Mouse (Mus musculus) forebrain, postnatal 0 days (tissue): Measurements from ENCODE around the gene Gm21885. TPM values are rescaled to one million over a fixed set of nuclear protein-coding genes. Genes with fewer than 3 reads are reported as not detected.

ENCODE experiments used
- ATAC-seq: fragments of 200-750 bp; cut with Nextera tagmentation; 2 replicates; pipeline ENCODE4 v1.8.0; 2017; ENCODE audit warnings: mild to moderate bottlenecking, moderate library complexity
- DNase-seq: peaks from one replicate; pipeline ENCODE4 v3.0.0-alpha.2; 2015
- H3K27ac ChIP-seq: fragments of 300-500 bp; sonication (generic); 2 replicates; pipeline ENCODE4 v1.5.1; 2014; ENCODE audit warnings: low read depth, mild to moderate bottlenecking, antibody characterized with exemption, low read length, moderate library complexity, mixed read lengths
- H3K27me3 ChIP-seq: fragments of 300-500 bp; sonication (generic); 2 replicates; pipeline ENCODE4 v1.6.1; 2014; ENCODE audit warnings: mild to moderate bottlenecking, low read length, mixed read lengths; ENCODE audit not compliant: insufficient read depth
- H3K36me3 ChIP-seq: fragments of 300-500 bp; sonication (generic); 2 replicates; pipeline ENCODE4 v1.6.1; 2014; ENCODE audit warnings: mild to moderate bottlenecking, moderate library complexity; ENCODE audit not compliant: insufficient read depth
- H3K4me1 ChIP-seq: fragments of 300-500 bp; sonication (generic); 2 replicates; pipeline ENCODE4 v1.6.1; 2014; ENCODE audit warnings: antibody characterized with exemption; ENCODE audit not compliant: insufficient read depth
- H3K4me2 ChIP-seq: fragments of 300-500 bp; sonication (generic); 2 replicates; pipeline ENCODE4 v1.6.1; 2014; ENCODE audit warnings: low read depth, mild to moderate bottlenecking, moderate library complexity
- H3K4me3 ChIP-seq: fragments of 300-500 bp; sonication (generic); 2 replicates; pipeline ENCODE4 v1.5.1; 2014; ENCODE audit warnings: low read depth, low read length, mixed read lengths
- H3K9ac ChIP-seq: fragments of 300-500 bp; sonication (generic); 2 replicates; pipeline ENCODE4 v1.6.1; 2014; ENCODE audit warnings: mild to moderate bottlenecking
- H3K9me3 ChIP-seq: fragments of 300-500 bp; sonication (generic); 2 replicates; pipeline ENCODE4 v1.6.1; 2016; ENCODE audit warnings: low read length
- CTCF ChIP-seq: sonication (generic); IDR thresholded peaks from 2 replicates; pipeline ENCODE4 v1.5.1; 2016; ENCODE audit warnings: antibody characterized with exemption, control low read depth, low read depth
- WGBS: fragments of 180-500 bp; shearing (Covaris S2); extraction: QIAGEN DNeasy Blood & Tissue Kit; methylation state at CpG from one replicate; pipeline ENCODE4 v1.1.7; 2014; 5-methylcytosine and 5-hydroxymethylcytosine counted together
- polyA plus RNA-seq: library from polyadenylated mRNA; unstranded; fragments of >200 nt; fragmentation: Nextera tagmentation; extraction: Ambion mirVana; gene quantifications from 2 replicates; pipeline ENCODE4 v1.2.1, GENCODE M21; 2015
- total RNA-seq: library from RNA; depleted of rRNA; stranded (reverse); fragments of >200 nt; gene quantifications from 2 replicates; pipeline ENCODE4 v1.2.3, GENCODE M21; 2014

The Gm21885 gene
- total and polyA plus RNA-seq, 2 experiments from 2014 or later, result not detected

- no peak overlapping the region for H3K9ac ChIP-seq
- ATAC-seq, result no peak
- H3K36me3 ChIP-seq, result peaks cover 80% of the 10 kb centered on the region
- WGBS, result 42% methylated on average over 9 of the region's 9 CpGs
- H3K9me3 ChIP-seq, result no peaks in the 10 kb centered on the region
- no peak for DNase-seq
- no peaks in the 10 kb centered on the region for H3K27me3 ChIP-seq
- H3K27ac ChIP-seq, result no peak overlapping the region
- H3K4me1 ChIP-seq, result no peaks in the 10 kb centered on the region
- TF ChIP-seq CTCF, result no peak
- no peak overlapping the region for H3K4me3 ChIP-seq
- H3K4me2 ChIP-seq, result no peak overlapping the region
Observed at GRCm38 (mm10) chr11:94294996-94295845, 13.5 kb downstream of the Gm21885 start.

- WGBS, result 66% methylated on average over 1 of the region's 1 CpGs
- Histone ChIP-seq H3K4me1 (peaks cover 21% of the 10 kb centered on the region; the same call in 1 of the 2 replicates), H3K27ac (no peak overlapping the region), H3K4me2 (no peak overlapping the region), H3K36me3 (no peaks in the 10 kb centered on the region), H3K4me3 (no peak overlapping the region), H3K9ac (no peak overlapping the region), H3K9me3 (no peaks in the 10 kb centered on the region), H3K27me3 (no peaks in the 10 kb centered on the region)
- DNase-seq (no peak), ATAC-seq (no peak)
- no peak for TF ChIP-seq CTCF
Observed at GRCm38 (mm10) chr11:94312733-94313132, 31.1 kb downstream of the Gm21885 start.

GRCm38 (mm10) chr11:94314098-94314652 is 32.5 kb downstream of the Gm21885 start:
- Histone ChIP-seq H3K4me2 (no peak overlapping the region), H3K36me3 (no peaks in the 10 kb centered on the region), H3K4me3 (no peak overlapping the region), H3K9me3 (no peaks in the 10 kb centered on the region), H3K27ac (no peak overlapping the region), H3K9ac (no peak overlapping the region), H3K27me3 (no peaks in the 10 kb centered on the region), H3K4me1 (peaks cover 23% of the 10 kb centered on the region; the same call in 1 of the 2 replicates)
- no peak for ATAC-seq
- no peak for TF ChIP-seq CTCF
- no peak for DNase-seq
- WGBS, result 70% methylated on average over 2 of the region's 2 CpGs

DNA sequence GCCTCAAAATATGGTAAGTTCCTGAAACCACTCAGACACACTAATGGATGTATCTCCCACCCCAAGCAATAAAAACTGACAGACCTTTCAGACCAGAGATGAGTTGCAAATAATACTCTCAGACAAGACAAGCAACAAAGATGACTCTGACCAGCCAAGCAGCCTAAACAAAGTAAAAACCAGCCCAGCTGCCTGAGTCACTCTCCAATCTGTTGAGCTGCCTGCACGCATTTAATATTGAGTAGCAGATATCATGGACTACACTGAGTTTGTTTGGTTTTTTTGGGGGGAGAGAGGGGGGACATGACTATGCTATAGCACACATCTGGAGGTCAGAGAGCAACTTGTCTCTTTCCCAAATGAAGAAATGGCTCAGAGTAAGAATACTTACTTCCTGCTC is 33.6 kb downstream of the Gm21885 start:
- Histone ChIP-seq H3K4me3 (no peak overlapping the region), H3K27me3 (no peaks in the 10 kb centered on the region), H3K4me2 (no peak overlapping the region), H3K27ac (no peak overlapping the region), H3K36me3 (no peaks in the 10 kb centered on the region), H3K9ac (no peak overlapping the region), H3K9me3 (no peaks in the 10 kb centered on the region), H3K4me1 (peaks cover 26% of the 10 kb centered on the region)
- 64% methylated on average over 1 of the region's 1 CpGs for WGBS
- ATAC-seq, result no peak
- DNase-seq, result no peak
- no peak for TF ChIP-seq CTCF

DNA sequence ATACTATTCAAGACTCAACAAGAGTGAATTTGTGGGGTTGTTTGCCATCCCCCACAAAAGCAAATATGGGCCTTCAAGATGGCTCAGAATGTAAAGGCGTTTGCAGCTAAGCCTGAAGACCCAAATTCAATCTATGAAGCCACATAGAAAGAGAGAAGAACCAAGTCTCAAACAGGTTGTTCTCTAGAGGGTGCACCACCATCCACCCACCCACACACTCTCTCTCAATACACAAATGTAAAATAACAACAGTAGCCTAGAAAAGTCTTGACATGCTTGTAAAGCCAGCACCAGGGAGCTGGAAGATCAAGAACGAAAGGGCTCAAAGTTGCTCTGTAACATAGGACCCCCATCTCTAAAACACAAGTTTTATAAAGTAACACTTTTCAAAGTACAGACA is 34.9 kb downstream of the Gm21885 start:
- 84% methylated on average over 2 of the region's 2 CpGs for WGBS
- no peak for ATAC-seq

GRCm38 (mm10) chr11:94317014-94317413 is 35.3 kb downstream of the Gm21885 start:
- Histone ChIP-seq H3K4me1 (peaks cover 26% of the 10 kb centered on the region), H3K4me3 (no peak overlapping the region), H3K4me2 (no peak overlapping the region), H3K9me3 (no peaks in the 10 kb centered on the region), H3K36me3 (no peaks in the 10 kb centered on the region), H3K27ac (no peak overlapping the region), H3K9ac (no peak overlapping the region), H3K27me3 (no peaks in the 10 kb centered on the region)
- no peak for TF ChIP-seq CTCF
- ATAC-seq, result no peak
- 72% methylated on average over 1 of the region's 1 CpGs for WGBS
- no peak for DNase-seq

More for the DNA sequence above, 34.9 kb downstream of the Gm21885 start:
- no peak for TF ChIP-seq CTCF
- Histone ChIP-seq H3K4me2 (no peak overlapping the region), H3K36me3 (no peaks in the 10 kb centered on the region), H3K9ac (no peak overlapping the region), H3K4me1 (peaks cover 26% of the 10 kb centered on the region), H3K9me3 (no peaks in the 10 kb centered on the region), H3K27me3 (no peaks in the 10 kb centered on the region), H3K4me3 (no peak overlapping the region), H3K27ac (no peak overlapping the region)
- DNase-seq, result no peak

- no peak for ATAC-seq
- 58% methylated on average over 4 of the region's 4 CpGs for WGBS
- DNase-seq, result no peak
Observed at GRCm38 (mm10) chr11:94317515-94317914, 35.8 kb downstream of the Gm21885 start.

More at GRCm38 (mm10) chr11:94317515-94317914, 35.8 kb downstream of the Gm21885 start:
- Histone ChIP-seq H3K4me3 (no peak overlapping the region), H3K27ac (no peak overlapping the region), H3K27me3 (no peaks in the 10 kb centered on the region), H3K9me3 (no peaks in the 10 kb centered on the region), H3K4me2 (peak overlapping the region; percentile 2; the same call in 1 of the 2 replicates), H3K4me1 (peaks cover 29% of the 10 kb centered on the region), H3K9ac (no peak overlapping the region), H3K36me3 (no peaks in the 10 kb centered on the region)
- no peak for TF ChIP-seq CTCF
